Mouse (Mus musculus): Measurements from ENCODE around the gene Immp2l. TPM values are rescaled to one million over a fixed set of nuclear protein-coding genes. Genes with fewer than 3 reads are reported as not detected.

Immp2l gene
- total RNA-seq, 1 experiment = 11.4 TPM

- TF ChIP-seq CHD2 (IDR thresholded peaks at IDR 0.05; ENCODE audit: low read depth, low read length) (no peak), HCFC1 (IDR thresholded peaks at IDR 0.05; ENCODE audit: borderline replicate concordance, insufficient read depth, low read length) (no peak), MAFK (IDR thresholded peaks at IDR 0.05; ENCODE audit: insufficient read depth, low read depth, low read length) (no peak), ZNF384 (IDR thresholded peaks at IDR 0.05; ENCODE audit: low read depth, low read length) (no peak), ZC3H11A (IDR thresholded peaks at IDR 0.05; ENCODE audit: borderline replicate concordance, low read depth, low read length) (no peak)
- in situ Hi-C loops (cut with MboI; ENCODE audit: low sequenced_read_pairs in 2 of 2, unreplicated experiment in 2 of 2) = no loop called here
Measured at GRCm38 (mm10) chr12:41330988-41331671, 307.2 kb downstream of the Immp2l start.

GRCm38 (mm10) chr12:41345621-41346020, 321.7 kb downstream of the Immp2l start:
- Histone ChIP-seq H3K36me3 (ENCODE audit: control insufficient read depth, insufficient read depth, low read length, poor library complexity, severe bottlenecking) (no peaks in the 10 kb centered on the region), H3K9ac (ENCODE audit: insufficient read depth, low read depth, low read length, poor library complexity, severe bottlenecking) (no peak overlapping the region), H3K4me1 (ENCODE audit: control insufficient read depth in 2 of 2, insufficient read depth in 2 of 2, low read length in 2 of 2, poor library complexity in 1 of 2) (no peaks in the 10 kb centered on the region), H3K4me3 (ENCODE audit: insufficient read depth in 1 of 2, low read depth in 1 of 2, low read length in 2 of 2, poor library complexity in 1 of 2, severe bottlenecking in 1 of 2) (no peak overlapping the region), H3K27ac (ENCODE audit: insufficient read depth, low read depth, low read length, poor library complexity, severe bottlenecking) (no peak overlapping the region), H3K9me3 (ENCODE audit: control insufficient read depth, insufficient read depth, low read depth, low read length) (no peaks in the 10 kb centered on the region)
- in situ Hi-C loops (cut with MboI; ENCODE audit: low sequenced_read_pairs in 2 of 2, unreplicated experiment in 2 of 2) = no loop called here
- TF ChIP-seq ZNF384 (IDR thresholded peaks at IDR 0.05; ENCODE audit: low read depth, low read length) (no peak), MAFK (IDR thresholded peaks at IDR 0.05; ENCODE audit: insufficient read depth, low read depth, low read length) (no peak), CHD2 (IDR thresholded peaks at IDR 0.05; ENCODE audit: low read depth, low read length) (no peak), ZC3H11A (IDR thresholded peaks at IDR 0.05; ENCODE audit: borderline replicate concordance, low read depth, low read length) (no peak), HCFC1 (IDR thresholded peaks at IDR 0.05; ENCODE audit: borderline replicate concordance, insufficient read depth, low read length) (no peak)
- no peak for DNase-seq (ENCODE audit: low read depth, low spot score)

More at GRCm38 (mm10) chr12:41330988-41331671, 307.2 kb downstream of the Immp2l start:
- peaks cover 0 to 2% of the 10 kb centered on the region in 2 experiments; a peak in 1 of 4 replicates for H3K4me1 ChIP-seq (ENCODE audit: control insufficient read depth in 2 of 2, insufficient read depth in 2 of 2, low read length in 2 of 2, poor library complexity in 1 of 2)
- H3K36me3 ChIP-seq (ENCODE audit: control insufficient read depth, insufficient read depth, low read length, poor library complexity, severe bottlenecking) = no peaks in the 10 kb centered on the region
- H3K9ac ChIP-seq (ENCODE audit: insufficient read depth, low read depth, low read length, poor library complexity, severe bottlenecking) = no peak overlapping the region
- no peak overlapping the region for H3K4me3 ChIP-seq (ENCODE audit: insufficient read depth in 1 of 2, low read depth in 1 of 2, low read length in 2 of 2, poor library complexity in 1 of 2, severe bottlenecking in 1 of 2)
- no peak overlapping the region for H3K27ac ChIP-seq (ENCODE audit: insufficient read depth, low read depth, low read length, poor library complexity, severe bottlenecking)
- H3K9me3 ChIP-seq (ENCODE audit: control insufficient read depth, insufficient read depth, low read depth, low read length) = no peaks in the 10 kb centered on the region
- DNase-seq (ENCODE audit: low read depth, low spot score) = no peak

- H3K4me3 ChIP-seq (ENCODE audit: insufficient read depth in 1 of 2, low read depth in 1 of 2, low read length in 2 of 2, poor library complexity in 1 of 2, severe bottlenecking in 1 of 2) = no peak overlapping the region
- no peaks in the 10 kb centered on the region for H3K4me1 ChIP-seq (ENCODE audit: control insufficient read depth in 2 of 2, insufficient read depth in 2 of 2, low read length in 2 of 2, poor library complexity in 1 of 2)
- H3K9me3 ChIP-seq (ENCODE audit: control insufficient read depth, insufficient read depth, low read depth, low read length) = no peaks in the 10 kb centered on the region
- H3K9ac ChIP-seq (ENCODE audit: insufficient read depth, low read depth, low read length, poor library complexity, severe bottlenecking) = no peak overlapping the region
- no peak overlapping the region for H3K27ac ChIP-seq (ENCODE audit: insufficient read depth, low read depth, low read length, poor library complexity, severe bottlenecking)
- TF ChIP-seq ZC3H11A (IDR thresholded peaks at IDR 0.05; ENCODE audit: borderline replicate concordance, low read depth, low read length) (no peak), MAFK (IDR thresholded peaks at IDR 0.05; ENCODE audit: insufficient read depth, low read depth, low read length) (no peak), HCFC1 (IDR thresholded peaks at IDR 0.05; ENCODE audit: borderline replicate concordance, insufficient read depth, low read length) (no peak), CHD2 (IDR thresholded peaks at IDR 0.05; ENCODE audit: low read depth, low read length) (no peak), ZNF384 (IDR thresholded peaks at IDR 0.05; ENCODE audit: low read depth, low read length) (no peak)
- DNase-seq (ENCODE audit: low read depth, low spot score) = no peak
- in situ Hi-C loops (cut with MboI; ENCODE audit: low sequenced_read_pairs in 2 of 2, unreplicated experiment in 2 of 2) = no loop called here
- H3K36me3 ChIP-seq (ENCODE audit: control insufficient read depth, insufficient read depth, low read length, poor library complexity, severe bottlenecking) = no peaks in the 10 kb centered on the region
Measured at GRCm38 (mm10) chr12:41347494-41347893, 323.6 kb downstream of the Immp2l start.

GRCm38 (mm10) chr12:41349386-41349785, 325.5 kb downstream of the Immp2l start:
- in situ Hi-C loops (cut with MboI; ENCODE audit: low sequenced_read_pairs in 2 of 2, unreplicated experiment in 2 of 2) = no loop called here
- H3K9me3 ChIP-seq (ENCODE audit: control insufficient read depth, insufficient read depth, low read depth, low read length) = no peaks in the 10 kb centered on the region
- H3K36me3 ChIP-seq (ENCODE audit: control insufficient read depth, insufficient read depth, low read length, poor library complexity, severe bottlenecking) = no peaks in the 10 kb centered on the region
- H3K4me3 ChIP-seq (ENCODE audit: insufficient read depth in 1 of 2, low read depth in 1 of 2, low read length in 2 of 2, poor library complexity in 1 of 2, severe bottlenecking in 1 of 2) = no peak overlapping the region
- TF ChIP-seq ZNF384 (IDR thresholded peaks at IDR 0.05; ENCODE audit: low read depth, low read length) = no peak
- no peak for TF ChIP-seq HCFC1 (IDR thresholded peaks at IDR 0.05; ENCODE audit: borderline replicate concordance, insufficient read depth, low read length)
- no peak for TF ChIP-seq MAFK (IDR thresholded peaks at IDR 0.05; ENCODE audit: insufficient read depth, low read depth, low read length)
- no peak for TF ChIP-seq CHD2 (IDR thresholded peaks at IDR 0.05; ENCODE audit: low read depth, low read length)
- no peak for TF ChIP-seq ZC3H11A (IDR thresholded peaks at IDR 0.05; ENCODE audit: borderline replicate concordance, low read depth, low read length)
- DNase-seq (ENCODE audit: low read depth, low spot score) = no peak
- no peak overlapping the region for H3K27ac ChIP-seq (ENCODE audit: insufficient read depth, low read depth, low read length, poor library complexity, severe bottlenecking)
- no peaks in the 10 kb centered on the region for H3K4me1 ChIP-seq (ENCODE audit: control insufficient read depth in 2 of 2, insufficient read depth in 2 of 2, low read length in 2 of 2, poor library complexity in 1 of 2)
- H3K9ac ChIP-seq (ENCODE audit: insufficient read depth, low read depth, low read length, poor library complexity, severe bottlenecking) = no peak overlapping the region

Measured in ES-E14 (cell line).